Mouse (Mus musculus): ENCODE data around the gene Mrps23. TPM values are rescaled to one million over a fixed set of nuclear protein-coding genes. Genes with fewer than 3 reads are reported as not detected.

The Mrps23 gene
- polyA plus RNA-seq, 1 experiment = 38.2 TPM

DNA sequence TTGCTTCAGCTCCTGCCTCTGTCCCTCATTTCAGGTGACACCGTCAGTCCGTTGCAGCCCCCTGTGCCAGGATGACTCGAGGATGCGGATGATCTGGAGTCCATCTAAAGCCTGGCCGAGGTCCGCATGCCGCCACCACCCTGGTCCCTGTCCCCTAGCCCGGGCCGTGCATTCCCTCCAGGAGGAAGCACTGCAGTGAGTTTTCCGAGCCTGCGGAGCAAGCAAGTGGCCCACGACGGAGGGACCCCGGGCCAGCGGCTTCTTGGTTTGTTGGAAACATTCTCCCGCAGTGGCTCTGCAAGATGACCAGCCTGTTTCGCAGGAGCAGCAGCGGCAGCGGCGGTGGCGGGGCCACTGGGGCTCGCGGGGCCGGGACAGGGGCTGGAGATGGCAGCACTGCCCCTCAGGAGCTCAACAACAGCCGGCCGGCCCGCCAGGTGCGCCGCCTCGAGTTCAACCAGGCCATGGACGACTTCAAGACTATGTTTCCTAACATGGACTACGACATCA is 34.6 kb upstream of the Mrps23 start:
- Histone ChIP-seq H3K4me1 (ENCODE audit: control insufficient read depth, insufficient read depth, low read length) (peaks cover under 1% of the 10 kb centered on the region), H3K4me3 (replicated peaks; ENCODE audit: control insufficient read depth, low read depth, low read length) (no peak overlapping the region), H3K27ac (ENCODE audit: control insufficient read depth, insufficient read depth, low read depth, low read length, poor library complexity) (no peak overlapping the region)
- 85% methylated on average over 32 of the region's 32 CpGs for WGBS
- TF ChIP-seq CTCF (IDR thresholded peaks at IDR 0.05; ENCODE audit: control insufficient read depth, insufficient read depth, low read length) = no peak
- TF ChIP-seq POLR2A (IDR thresholded peaks at IDR 0.05; ENCODE audit: borderline replicate concordance, control insufficient read depth, low read depth, low read length) = no peak

DNA sequence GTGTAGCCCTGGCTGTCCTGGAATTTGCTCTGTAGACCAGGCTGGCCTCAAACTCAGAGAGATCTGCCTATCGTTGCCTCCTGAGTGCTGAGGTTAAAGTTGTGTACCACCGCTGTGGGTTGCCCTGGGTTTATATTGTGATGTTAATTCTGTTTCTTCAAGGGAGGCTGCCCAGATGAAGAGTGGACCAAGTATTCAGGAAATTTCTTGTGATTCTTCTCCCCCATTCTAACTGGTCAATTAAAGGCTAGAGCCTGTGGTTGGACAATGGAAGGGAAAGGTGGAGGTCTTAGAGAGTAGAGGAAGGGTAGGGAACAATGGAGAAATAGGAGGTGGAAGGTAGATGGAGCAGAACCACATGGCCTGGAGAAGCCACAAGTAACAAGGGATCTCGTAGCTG is 33.6 kb upstream of the Mrps23 start:
- Histone ChIP-seq H3K4me1 (ENCODE audit: control insufficient read depth, insufficient read depth, low read length) (no peaks in the 10 kb centered on the region), H3K4me3 (replicated peaks; ENCODE audit: control insufficient read depth, low read depth, low read length) (no peak overlapping the region), H3K27ac (ENCODE audit: control insufficient read depth, insufficient read depth, low read depth, low read length, poor library complexity) (no peak overlapping the region)
- no peak for TF ChIP-seq CTCF (IDR thresholded peaks at IDR 0.05; ENCODE audit: control insufficient read depth, insufficient read depth, low read length)
- TF ChIP-seq POLR2A (IDR thresholded peaks at IDR 0.05; ENCODE audit: borderline replicate concordance, control insufficient read depth, low read depth, low read length) = no peak
- 85% methylated on average over 3 of the region's 3 CpGs for WGBS

DNA sequence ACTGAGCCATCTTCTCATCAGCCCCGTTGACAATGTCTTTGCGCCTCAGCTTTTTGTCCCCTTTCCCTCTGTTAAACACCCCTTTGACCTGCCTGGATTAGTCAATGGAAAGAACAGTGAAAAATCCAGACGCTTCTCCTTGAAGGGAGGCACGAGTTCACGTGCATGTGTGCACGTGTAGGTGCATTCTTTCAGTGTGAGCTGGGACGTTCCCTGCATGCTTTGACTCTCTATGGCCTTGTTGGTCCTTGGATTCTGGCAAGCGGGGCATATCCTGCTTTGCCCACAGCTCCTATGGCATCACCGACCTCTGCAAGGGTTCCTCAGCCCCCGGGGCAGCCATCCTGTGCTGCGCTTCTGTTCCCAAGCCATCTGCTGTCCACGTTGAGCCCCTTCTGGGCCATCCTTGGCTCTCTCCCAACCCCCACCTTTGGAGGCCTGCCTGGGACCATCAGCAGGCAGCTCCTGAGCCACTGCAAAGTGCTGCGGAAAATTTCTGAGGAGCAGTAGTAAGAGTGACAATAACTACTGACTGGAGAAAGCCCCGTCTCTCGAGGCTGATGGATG is 32.2 kb upstream of the Mrps23 start:
- H3K27ac ChIP-seq (ENCODE audit: control insufficient read depth, insufficient read depth, low read depth, low read length, poor library complexity) = no peak overlapping the region; the same call in 1 of the 2 replicates
- TF ChIP-seq CTCF (IDR thresholded peaks at IDR 0.05; ENCODE audit: control insufficient read depth, insufficient read depth, low read length) (no peak), POLR2A (IDR thresholded peaks at IDR 0.05; ENCODE audit: borderline replicate concordance, control insufficient read depth, low read depth, low read length) (no peak)
- 84% methylated on average over 15 of the region's 15 CpGs for WGBS
- H3K4me3 ChIP-seq (replicated peaks; ENCODE audit: control insufficient read depth, low read depth, low read length) = no peak overlapping the region
- H3K4me1 ChIP-seq (ENCODE audit: control insufficient read depth, insufficient read depth, low read length) = no peaks in the 10 kb centered on the region

DNA sequence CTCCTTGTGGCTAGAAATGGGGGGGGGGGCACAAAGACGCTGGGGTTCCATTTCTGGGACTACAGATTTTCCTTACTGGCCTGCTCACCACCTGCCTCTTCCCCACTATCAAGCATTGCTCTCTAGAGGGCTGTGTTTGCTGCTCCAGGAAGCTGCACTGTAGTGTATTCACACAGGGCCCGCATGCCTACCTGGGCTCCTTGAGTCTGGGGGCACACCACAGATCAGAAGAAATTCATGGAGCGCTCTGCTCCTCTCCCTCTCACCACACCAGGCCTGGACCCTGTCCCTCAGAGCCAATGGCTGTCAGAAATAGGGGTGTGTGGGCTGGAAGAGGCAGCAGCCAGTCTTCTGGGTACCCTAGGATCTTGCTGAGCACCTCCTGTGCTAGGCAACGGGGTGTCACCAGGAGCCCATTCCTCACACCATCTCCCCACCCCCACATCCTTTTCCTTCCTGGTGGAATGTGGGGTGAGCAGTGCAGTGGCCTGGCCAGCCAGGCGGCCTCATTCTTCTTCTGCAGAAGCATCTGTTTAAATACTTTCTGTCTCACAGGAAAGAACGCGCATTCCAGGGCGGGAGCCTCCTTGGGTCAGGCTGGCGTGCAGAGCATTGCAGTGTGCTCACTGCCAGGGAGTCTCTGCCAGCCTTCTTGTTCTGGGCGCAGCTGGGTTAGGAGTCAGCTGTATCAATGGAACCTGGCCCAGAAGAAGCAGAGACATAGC is 31.4 kb upstream of the Mrps23 start:
- 73% methylated on average over 10 of the region's 10 CpGs for WGBS
- TF ChIP-seq CTCF (IDR thresholded peaks at IDR 0.05; ENCODE audit: control insufficient read depth, insufficient read depth, low read length) = no peak
- no peak for TF ChIP-seq POLR2A (IDR thresholded peaks at IDR 0.05; ENCODE audit: borderline replicate concordance, control insufficient read depth, low read depth, low read length)
- Histone ChIP-seq H3K4me3 (replicated peaks; ENCODE audit: control insufficient read depth, low read depth, low read length) (no peak overlapping the region), H3K4me1 (ENCODE audit: control insufficient read depth, insufficient read depth, low read length) (no peaks in the 10 kb centered on the region), H3K27ac (ENCODE audit: control insufficient read depth, insufficient read depth, low read depth, low read length, poor library complexity) (no peak overlapping the region)

DNA sequence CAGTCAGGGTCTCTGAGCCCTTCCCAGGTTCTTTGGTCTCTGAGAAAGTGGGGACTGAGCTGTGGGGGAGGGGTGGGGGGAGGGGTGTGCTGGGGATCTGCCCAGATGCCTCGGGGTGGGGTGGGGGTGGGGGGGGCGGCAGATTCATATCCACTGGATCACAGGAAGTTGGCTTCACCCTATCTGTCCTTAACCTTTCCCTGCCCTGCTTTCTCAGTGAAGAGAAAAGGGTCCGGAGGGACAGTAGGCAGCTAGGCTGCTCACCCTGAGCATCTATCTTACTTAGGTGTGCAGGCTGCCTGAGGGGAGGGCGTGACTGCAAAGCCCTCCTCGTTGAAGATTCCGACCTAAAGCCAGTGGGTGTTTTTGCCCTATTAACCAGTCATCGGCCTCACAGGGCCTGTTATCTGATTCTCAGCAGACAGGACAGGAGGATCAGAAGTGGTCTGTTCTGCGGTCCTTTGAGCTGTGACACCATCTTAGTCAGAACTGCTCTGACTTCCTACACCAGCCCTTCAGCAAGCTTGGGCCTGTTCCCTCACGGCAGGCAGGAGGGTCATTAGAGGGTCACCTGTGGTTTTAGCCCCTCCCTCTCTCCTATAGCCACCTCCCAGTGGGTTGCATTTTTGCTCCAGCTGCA is 30.7 kb upstream of the Mrps23 start:
- H3K4me3 ChIP-seq (replicated peaks; ENCODE audit: control insufficient read depth, low read depth, low read length) = no peak overlapping the region
- H3K4me1 ChIP-seq (ENCODE audit: control insufficient read depth, insufficient read depth, low read length) = no peaks in the 10 kb centered on the region
- TF ChIP-seq CTCF (IDR thresholded peaks at IDR 0.05; ENCODE audit: control insufficient read depth, insufficient read depth, low read length) = no peak
- TF ChIP-seq POLR2A (IDR thresholded peaks at IDR 0.05; ENCODE audit: borderline replicate concordance, control insufficient read depth, low read depth, low read length) = no peak
- WGBS = 54% methylated on average over 9 of the region's 9 CpGs
- H3K27ac ChIP-seq (ENCODE audit: control insufficient read depth, insufficient read depth, low read depth, low read length, poor library complexity) = no peak overlapping the region

DNA sequence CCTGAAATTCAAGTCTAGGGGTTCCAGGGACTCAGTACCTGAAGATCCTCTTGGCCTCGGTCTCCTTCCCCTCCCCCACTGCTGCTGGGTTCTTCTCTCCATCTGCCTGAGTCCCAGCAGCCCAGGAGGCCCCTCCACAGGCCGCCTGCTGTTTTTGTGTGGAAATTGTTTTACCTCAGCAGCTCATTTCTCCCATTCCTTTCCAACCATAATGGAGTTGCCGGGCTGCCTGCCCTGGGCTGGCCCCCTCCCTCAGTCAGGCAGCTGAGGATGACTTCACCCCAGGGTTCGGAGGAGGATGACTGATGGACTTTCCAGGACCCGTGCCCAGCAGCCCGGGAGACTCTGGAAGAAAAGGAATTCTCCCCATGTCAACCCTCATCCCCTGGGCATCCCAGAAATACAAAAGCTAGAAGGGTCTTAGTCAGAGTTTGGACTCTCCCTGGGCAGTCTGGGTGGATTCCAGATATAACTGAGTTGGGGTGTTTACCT is 23.7 kb upstream of the Mrps23 start:
- Histone ChIP-seq H3K4me1 (ENCODE audit: control insufficient read depth, insufficient read depth, low read length) (no peaks in the 10 kb centered on the region), H3K4me3 (replicated peaks; ENCODE audit: control insufficient read depth, low read depth, low read length) (no peak overlapping the region), H3K27ac (ENCODE audit: control insufficient read depth, insufficient read depth, low read depth, low read length, poor library complexity) (no peak overlapping the region)
- TF ChIP-seq CTCF (IDR thresholded peaks at IDR 0.05; ENCODE audit: control insufficient read depth, insufficient read depth, low read length) (no peak), POLR2A (IDR thresholded peaks at IDR 0.05; ENCODE audit: borderline replicate concordance, control insufficient read depth, low read depth, low read length) (no peak)
- 56% methylated on average over 6 of the region's 6 CpGs for WGBS

DNA sequence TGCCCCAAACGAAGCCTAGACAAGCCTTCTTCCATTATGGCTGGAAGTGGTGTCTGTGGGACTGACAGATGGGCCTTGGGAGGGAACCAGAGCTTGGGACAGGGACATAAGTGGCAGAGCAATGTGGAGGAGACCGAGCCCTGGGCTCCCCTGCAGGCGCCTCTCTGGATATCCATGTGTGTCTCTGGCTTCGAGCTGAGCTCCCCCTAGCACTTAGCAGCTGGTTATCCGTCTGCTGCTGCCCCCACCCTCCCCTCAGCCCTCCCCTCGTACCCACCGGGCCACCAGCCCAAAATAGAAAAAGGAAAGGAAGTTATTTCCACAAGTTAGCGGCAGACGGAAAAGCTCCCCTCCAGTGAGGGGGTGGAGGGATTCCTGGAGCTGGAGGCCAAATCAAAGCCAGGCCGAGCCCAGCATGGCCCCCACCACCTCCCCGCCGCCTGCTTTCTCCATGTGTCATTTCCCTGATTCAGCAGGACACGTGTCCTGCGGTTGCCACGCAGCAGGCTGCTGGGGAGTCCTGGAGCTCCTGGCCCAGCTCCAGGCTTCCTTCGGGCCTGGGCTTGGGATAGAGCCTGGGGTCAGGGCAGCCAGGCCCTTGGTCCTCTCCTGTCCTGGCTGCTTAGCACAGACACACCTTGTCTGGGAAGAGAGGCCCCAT is 23.1 kb upstream of the Mrps23 start:
- 9% methylated on average over 16 of the region's 16 CpGs for WGBS
- TF ChIP-seq POLR2A (IDR thresholded peaks at IDR 0.05; ENCODE audit: borderline replicate concordance, control insufficient read depth, low read depth, low read length) (no peak), CTCF (IDR thresholded peaks at IDR 0.05; ENCODE audit: control insufficient read depth, insufficient read depth, low read length) (no peak)
- Histone ChIP-seq H3K27ac (ENCODE audit: control insufficient read depth, insufficient read depth, low read depth, low read length, poor library complexity) (no peak overlapping the region), H3K4me1 (ENCODE audit: control insufficient read depth, insufficient read depth, low read length) (no peaks in the 10 kb centered on the region), H3K4me3 (replicated peaks; ENCODE audit: control insufficient read depth, low read depth, low read length) (no peak overlapping the region)

All from bone marrow, adult 2 months (tissue).